Mouse (Mus musculus) layer of hippocampus, adult 8-10 months (tissue): ENCODE data around the gene Glb1l2. TPM values are rescaled to one million over a fixed set of nuclear protein-coding genes. Genes with fewer than 3 reads are reported as not detected.

Source experiments
- DNase-seq, 2 experiments: peaks; one replicate each; pipeline ENCODE4 v3.0.0; 2022; ENCODE audit warnings: low spot score in 2 of 2
- total RNA-seq, 4 experiments: library from RNA; stranded (reverse); gene quantifications; 2 replicates each; pipeline ENCODE4 v1.2.4; 2022

Glb1l2 gene
- 1 to 10 TPM in 1 of 4 experiments, under 1 TPM in 3; 0.34 to 1.0 (median 0.44) TPM for total RNA-seq

GRCm38 (mm10) chr9:26805935-26806666, at the start of gene Glb1l2:
Gene Glb1l2, minus strand, starts transcription at chr9:26806468.
- peak; percentile 81 to 85 for DNase-seq

- DNase-seq: no peak
Observed at GRCm38 (mm10) chr9:26831089-26831488, 24.8 kb upstream of the Glb1l2 start.

- DNase-seq: no peak
Observed at GRCm38 (mm10) chr9:26819942-26820341, 13.7 kb upstream of the Glb1l2 start.

- no peak for DNase-seq
Observed at GRCm38 (mm10) chr9:26808735-26809134, 2.5 kb upstream of the Glb1l2 start.

- no peak for DNase-seq
Observed at GRCm38 (mm10) chr9:26804321-26804720, 1.9 kb downstream of the Glb1l2 start.

GRCm38 (mm10) chr9:26800357-26800756, 5.9 kb downstream of the Glb1l2 start:
- DNase-seq: no peak

GRCm38 (mm10) chr9:26798731-26799130, 7.5 kb downstream of the Glb1l2 start:
- DNase-seq: no peak

- DNase-seq: no peak
Observed at GRCm38 (mm10) chr9:26798205-26798604, 8.1 kb downstream of the Glb1l2 start.

- DNase-seq: no peak
Observed at GRCm38 (mm10) chr9:26792829-26793228, 13.4 kb downstream of the Glb1l2 start.

GRCm38 (mm10) chr9:26783414-26783975, 22.8 kb downstream of the Glb1l2 start:
- no peak for DNase-seq

- DNase-seq: no peak
Observed at GRCm38 (mm10) chr9:26778421-26778820, 27.8 kb downstream of the Glb1l2 start.

- peak; percentile 34 to 58 for DNase-seq
Observed at GRCm38 (mm10) chr9:26776122-26776902, 30.0 kb downstream of the Glb1l2 start.

- DNase-seq: peak; percentile 1
Observed at GRCm38 (mm10) chr9:26775700-26776099, 30.6 kb downstream of the Glb1l2 start.

- no peak for DNase-seq
Observed at GRCm38 (mm10) chr9:26768181-26768580, 38.1 kb downstream of the Glb1l2 start.

- no peak for DNase-seq
Observed at GRCm38 (mm10) chr9:26762477-26762876, 43.8 kb downstream of the Glb1l2 start.

GRCm38 (mm10) chr9:26760576-26760975, 45.7 kb downstream of the Glb1l2 start:
- no peak for DNase-seq

- DNase-seq: peak in 1 of 2 experiments; percentile 78
Observed at GRCm38 (mm10) chr9:26760081-26760480, 46.2 kb downstream of the Glb1l2 start.

GRCm38 (mm10) chr9:26748893-26749292, 57.4 kb downstream of the Glb1l2 start:
- no peak for DNase-seq

- DNase-seq: no peak
Observed at GRCm38 (mm10) chr9:26747121-26747520, 59.1 kb downstream of the Glb1l2 start.

- DNase-seq: peak in 1 of 2 experiments; percentile 68
Observed at GRCm38 (mm10) chr9:26742817-26743216, 63.5 kb downstream of the Glb1l2 start.

GRCm38 (mm10) chr9:26737116-26737515, 69.2 kb downstream of the Glb1l2 start:
- DNase-seq: peak in 1 of 2 experiments; percentile 57

GRCm38 (mm10) chr9:26733986-26734385, 72.3 kb downstream of the Glb1l2 start:
- DNase-seq: peak in 1 of 2 experiments; percentile 42
